Mouse (Mus musculus): ENCODE data around the gene Myo3b. TPM values are rescaled to one million over a fixed set of nuclear protein-coding genes. Genes with fewer than 3 reads are reported as not detected.

Gene Myo3b
- polyA plus RNA-seq, 1 experiment from 2014 or later, result not detected

- 93% methylated on average over 2 of the region's 2 CpGs for WGBS
- Histone ChIP-seq H3K4me3 (no peak overlapping the region), H3K9me3 (peaks cover 13% of the 10 kb centered on the region), H3K27ac (no peak overlapping the region), H3K27me3 (no peaks in the 10 kb centered on the region), H3K9ac (no peak overlapping the region), H3K4me2 (no peak overlapping the region), H3K36me3 (peaks cover 10% of the 10 kb centered on the region), H3K4me1 (no peaks in the 10 kb centered on the region)
- no peak for ATAC-seq (ENCODE audit: insufficient number of reproducible peaks, insufficient read depth, low FRiP score, low TSS enrichment, low read depth)
Observed at GRCm38 (mm10) chr2:70031472-70031871, 7.5 kb upstream of the Myo3b start.

DNA sequence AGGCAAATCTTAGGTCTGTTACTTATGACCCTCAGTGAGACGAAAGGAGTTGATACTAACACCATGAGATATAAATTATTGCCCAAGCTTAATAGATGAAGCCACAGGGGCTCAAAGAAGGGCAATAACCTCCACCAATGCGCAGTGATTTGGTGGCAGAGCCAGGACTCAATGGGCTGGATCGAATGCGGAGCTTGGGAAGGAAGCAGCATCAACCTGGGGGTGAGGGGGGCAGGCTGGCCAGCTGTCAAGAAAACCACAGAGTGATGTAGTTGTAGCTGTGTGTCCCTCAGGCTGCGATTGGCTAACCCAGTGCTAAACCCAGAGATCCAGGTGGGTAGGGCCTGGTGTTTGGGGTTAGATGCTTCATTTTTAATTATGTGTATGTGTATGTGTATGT, 4.0 kb upstream of the Myo3b start:
- H3K27ac ChIP-seq, result no peak overlapping the region
- no peak overlapping the region for H3K9ac ChIP-seq
- no peak overlapping the region for H3K4me3 ChIP-seq
- H3K4me2 ChIP-seq, result no peak overlapping the region
- WGBS, result 87% methylated on average over 5 of the region's 5 CpGs
- no peaks in the 10 kb centered on the region for H3K36me3 ChIP-seq
- H3K9me3 ChIP-seq, result 0 out of 2 replicates have a peak, but pooled peaks cover 2% of the 10 kb centered on the region
- peaks cover 8% of the 10 kb centered on the region; the same call in 1 of the 2 replicates for H3K4me1 ChIP-seq
- no peaks in the 10 kb centered on the region for H3K27me3 ChIP-seq
- ATAC-seq (ENCODE audit: insufficient number of reproducible peaks, insufficient read depth, low FRiP score, low TSS enrichment, low read depth), result no peak

- ATAC-seq (ENCODE audit: insufficient number of reproducible peaks, insufficient read depth, low FRiP score, low TSS enrichment, low read depth), result no peak
- Histone ChIP-seq H3K4me2 (no peak overlapping the region), H3K9me3 (no peaks in the 10 kb centered on the region), H3K27ac (no peak overlapping the region), H3K4me1 (peaks cover 8% of the 10 kb centered on the region; the same call in 1 of the 2 replicates), H3K27me3 (no peaks in the 10 kb centered on the region), H3K36me3 (no peaks in the 10 kb centered on the region), H3K4me3 (no peak overlapping the region), H3K9ac (no peak overlapping the region)
- WGBS, result 68% methylated on average over 1 of the region's 1 CpGs
Observed at GRCm38 (mm10) chr2:70035358-70035757, 3.6 kb upstream of the Myo3b start.

- ATAC-seq (ENCODE audit: insufficient number of reproducible peaks, insufficient read depth, low FRiP score, low TSS enrichment, low read depth), result no peak
- H3K4me1 ChIP-seq, result peaks cover 8% of the 10 kb centered on the region; the same call in 1 of the 2 replicates
- 82% methylated on average over 8 of the region's 8 CpGs for WGBS
- no peaks in the 10 kb centered on the region for H3K36me3 ChIP-seq
- no peak overlapping the region for H3K4me3 ChIP-seq
- no peaks in the 10 kb centered on the region for H3K27me3 ChIP-seq
- H3K9ac ChIP-seq, result no peak overlapping the region
- H3K4me2 ChIP-seq, result no peak overlapping the region
- no peak overlapping the region for H3K27ac ChIP-seq
- no peaks in the 10 kb centered on the region for H3K9me3 ChIP-seq
Observed at GRCm38 (mm10) chr2:70037221-70037620, 1.7 kb upstream of the Myo3b start.

DNA sequence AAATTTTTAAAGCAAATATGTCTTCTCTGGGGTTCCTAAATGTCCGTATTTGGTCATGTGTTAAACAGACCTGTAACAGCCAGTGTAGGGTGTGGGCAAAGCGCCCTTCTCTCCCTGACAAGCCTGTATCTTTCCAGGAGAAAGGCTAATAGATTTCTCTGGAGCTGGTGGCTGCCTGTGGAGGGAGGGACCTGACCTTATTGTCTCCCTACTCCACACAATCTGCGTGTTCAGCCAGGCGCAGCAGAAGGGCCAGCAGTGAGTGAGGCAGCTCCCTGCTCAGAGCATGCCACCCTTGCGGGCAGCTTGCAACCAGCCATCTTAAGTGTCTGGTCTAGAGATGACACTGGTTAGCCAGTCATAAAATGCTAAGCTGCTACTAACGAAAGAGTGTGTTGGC, 5.5 kb downstream of the Myo3b start:
- H3K36me3 ChIP-seq, result no peaks in the 10 kb centered on the region
- WGBS, result 52% methylated on average over 6 of the region's 6 CpGs
- no peaks in the 10 kb centered on the region for H3K27me3 ChIP-seq
- H3K27ac ChIP-seq, result no peak overlapping the region
- H3K4me3 ChIP-seq, result no peak overlapping the region
- no peak overlapping the region for H3K4me2 ChIP-seq
- no peak for ATAC-seq (ENCODE audit: insufficient number of reproducible peaks, insufficient read depth, low FRiP score, low TSS enrichment, low read depth)
- no peaks in the 10 kb centered on the region for H3K9me3 ChIP-seq
- no peak overlapping the region for H3K9ac ChIP-seq
- 0 out of 2 replicates have a peak, but pooled peaks cover 2% of the 10 kb centered on the region for H3K4me1 ChIP-seq

GRCm38 (mm10) chr2:70047868-70048267, 8.9 kb downstream of the Myo3b start:
- 0 out of 2 replicates have a peak, but pooled peaks cover 2% of the 10 kb centered on the region for H3K4me1 ChIP-seq
- ATAC-seq (ENCODE audit: insufficient number of reproducible peaks, insufficient read depth, low FRiP score, low TSS enrichment, low read depth), result no peak
- no peak overlapping the region for H3K27ac ChIP-seq
- H3K4me2 ChIP-seq, result no peak overlapping the region
- H3K9ac ChIP-seq, result no peak overlapping the region
- H3K4me3 ChIP-seq, result no peak overlapping the region
- no peaks in the 10 kb centered on the region for H3K27me3 ChIP-seq
- WGBS, result 89% methylated on average over 11 of the region's 11 CpGs
- no peaks in the 10 kb centered on the region for H3K9me3 ChIP-seq
- no peaks in the 10 kb centered on the region for H3K36me3 ChIP-seq

DNA sequence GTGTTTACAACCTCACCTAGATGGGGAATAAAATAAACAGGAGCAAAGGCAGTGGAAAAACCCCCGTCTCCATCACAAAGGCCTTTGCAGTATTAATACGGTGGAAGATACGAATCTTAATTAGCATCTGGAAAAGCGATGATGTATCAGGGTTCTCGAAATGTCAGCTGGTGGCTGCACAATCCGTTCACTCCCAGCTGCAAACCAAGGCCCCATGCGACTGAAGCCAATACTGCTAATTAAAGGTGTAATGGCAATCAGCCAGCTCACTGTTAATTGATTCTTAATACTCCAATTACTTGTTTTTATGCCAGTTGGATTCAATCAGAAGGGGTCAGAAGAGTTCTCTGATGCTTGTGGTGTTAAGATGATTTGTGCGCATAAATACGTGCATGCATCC, 14.9 kb downstream of the Myo3b start:
- H3K27me3 ChIP-seq, result no peaks in the 10 kb centered on the region
- no peak for ATAC-seq (ENCODE audit: insufficient number of reproducible peaks, insufficient read depth, low FRiP score, low TSS enrichment, low read depth)
- H3K27ac ChIP-seq, result no peak overlapping the region
- peaks cover 15% of the 10 kb centered on the region for H3K4me1 ChIP-seq
- H3K9me3 ChIP-seq, result no peaks in the 10 kb centered on the region
- no peak overlapping the region for H3K4me2 ChIP-seq
- no peak overlapping the region for H3K4me3 ChIP-seq
- no peaks in the 10 kb centered on the region for H3K36me3 ChIP-seq
- H3K9ac ChIP-seq, result no peak overlapping the region
- WGBS, result 78% methylated on average over 9 of the region's 9 CpGs

- H3K9ac ChIP-seq, result no peak overlapping the region
- no peaks in the 10 kb centered on the region for H3K36me3 ChIP-seq
- H3K4me1 ChIP-seq, result peaks cover 25% of the 10 kb centered on the region
- no peak for ATAC-seq (ENCODE audit: insufficient number of reproducible peaks, insufficient read depth, low FRiP score, low TSS enrichment, low read depth)
- H3K27me3 ChIP-seq, result no peaks in the 10 kb centered on the region
- H3K4me2 ChIP-seq, result no peak overlapping the region
- H3K27ac ChIP-seq, result no peak overlapping the region
- WGBS, result 92% methylated on average over 4 of the region's 4 CpGs
- H3K4me3 ChIP-seq, result no peak overlapping the region
- H3K9me3 ChIP-seq, result no peaks in the 10 kb centered on the region
Observed at GRCm38 (mm10) chr2:70058201-70058600, 19.3 kb downstream of the Myo3b start.

DNA sequence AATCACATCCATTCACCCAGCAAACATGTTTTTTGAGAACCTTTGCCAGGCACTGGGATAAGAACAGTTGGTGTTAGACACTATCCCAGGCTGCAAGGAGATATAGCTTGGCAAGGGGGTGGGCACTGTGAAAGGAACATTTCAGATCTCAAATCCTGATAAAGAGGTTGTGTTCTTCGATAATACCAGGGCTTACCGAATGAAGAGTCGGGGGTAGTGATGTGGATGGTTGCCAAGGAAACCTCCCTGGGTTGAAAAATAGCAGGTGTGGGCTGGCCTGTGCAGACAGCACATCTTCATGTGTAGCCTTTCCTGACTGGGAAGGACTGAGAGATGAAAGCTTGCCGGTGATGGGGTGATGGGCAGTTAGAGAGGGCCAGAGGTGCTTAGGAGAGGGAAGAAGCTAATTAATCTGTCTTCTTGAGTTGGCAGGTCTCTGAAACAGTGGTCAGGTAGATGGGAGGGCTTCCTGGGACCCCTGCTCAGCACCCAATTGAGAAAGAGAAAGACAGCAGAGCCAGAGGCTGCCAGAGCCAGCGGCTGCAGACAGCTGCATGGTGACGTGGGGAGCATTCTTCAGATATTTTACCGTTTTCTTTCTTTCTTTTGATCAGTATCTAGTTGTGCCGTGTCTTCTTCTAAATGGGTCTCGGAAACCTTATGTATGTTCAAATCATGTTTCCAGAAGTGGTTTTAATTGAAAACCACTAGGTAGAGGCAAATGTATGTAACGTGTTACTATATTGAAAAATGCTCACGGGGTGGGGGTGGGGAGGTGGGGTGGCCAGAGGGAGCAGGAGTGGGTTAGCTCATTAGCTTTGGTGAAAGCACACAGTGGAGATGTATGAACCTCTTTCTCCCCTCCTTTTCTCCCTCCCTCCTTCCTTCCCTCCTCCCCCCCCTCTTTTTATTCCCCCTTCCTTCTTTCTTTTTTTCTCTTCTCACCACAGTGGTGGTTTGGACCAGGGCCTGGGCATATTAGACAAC, 21.7 kb downstream of the Myo3b start:
- Histone ChIP-seq H3K4me2 (no peak overlapping the region), H3K36me3 (no peaks in the 10 kb centered on the region), H3K9me3 (no peaks in the 10 kb centered on the region), H3K4me3 (no peak overlapping the region), H3K9ac (no peak overlapping the region), H3K27ac (no peak overlapping the region), H3K4me1 (peaks cover 17% of the 10 kb centered on the region; the same call in 1 of the 2 replicates), H3K27me3 (no peaks in the 10 kb centered on the region)
- WGBS, result 41% methylated on average over 11 of the region's 11 CpGs
- ATAC-seq (ENCODE audit: insufficient number of reproducible peaks, insufficient read depth, low FRiP score, low TSS enrichment, low read depth), result no peak

- ATAC-seq (ENCODE audit: insufficient number of reproducible peaks, insufficient read depth, low FRiP score, low TSS enrichment, low read depth), result no peak
- Histone ChIP-seq H3K36me3 (no peaks in the 10 kb centered on the region), H3K9ac (no peak overlapping the region), H3K4me3 (no peak overlapping the region), H3K27me3 (no peaks in the 10 kb centered on the region), H3K4me1 (peaks cover 17% of the 10 kb centered on the region; the same call in 1 of the 2 replicates), H3K27ac (no peak overlapping the region), H3K9me3 (no peaks in the 10 kb centered on the region), H3K4me2 (no peak overlapping the region)
- 83% methylated on average over 6 of the region's 6 CpGs for WGBS
Observed at GRCm38 (mm10) chr2:70065116-70065515, 26.2 kb downstream of the Myo3b start.

DNA sequence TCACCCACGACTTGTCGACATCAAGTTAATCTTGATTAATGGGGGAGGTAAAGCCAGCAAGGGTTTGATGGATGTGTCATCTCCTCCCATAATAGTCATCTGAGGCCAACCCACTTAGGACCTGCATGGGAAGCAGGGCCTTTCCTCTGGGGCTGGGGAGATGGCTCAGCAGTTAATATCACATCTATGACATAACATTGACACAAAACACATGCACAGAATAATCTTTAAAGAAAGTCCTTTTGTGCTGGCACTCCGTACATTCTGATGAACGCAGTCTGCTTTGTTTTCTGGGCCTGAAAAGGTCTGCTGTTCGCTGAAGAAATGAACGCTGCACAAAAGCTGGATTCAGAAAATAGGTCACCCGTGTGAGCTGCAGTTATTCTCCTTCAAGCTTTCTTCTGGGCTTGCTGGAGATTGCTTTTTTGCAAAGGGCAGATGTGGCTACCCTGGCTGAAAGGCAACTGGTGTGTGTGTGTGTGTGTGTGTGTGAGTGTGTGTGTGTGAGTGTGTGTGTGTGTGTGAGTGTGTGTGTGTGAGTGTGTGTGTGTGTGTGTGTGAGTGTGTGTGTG, 26.9 kb downstream of the Myo3b start:
- Histone ChIP-seq H3K9ac (no peak overlapping the region), H3K4me3 (no peak overlapping the region), H3K36me3 (no peaks in the 10 kb centered on the region), H3K4me2 (no peak overlapping the region), H3K27me3 (no peaks in the 10 kb centered on the region), H3K4me1 (peaks cover 12% of the 10 kb centered on the region; the same call in 1 of the 2 replicates), H3K9me3 (no peaks in the 10 kb centered on the region), H3K27ac (no peak overlapping the region)
- no peak for ATAC-seq (ENCODE audit: insufficient number of reproducible peaks, insufficient read depth, low FRiP score, low TSS enrichment, low read depth)
- 70% methylated on average over 7 of the region's 7 CpGs for WGBS
